Mouse (Mus musculus): Measurements from ENCODE around the gene Zdhhc22. TPM values are rescaled to one million over a fixed set of nuclear protein-coding genes. Genes with fewer than 3 reads are reported as not detected.

The Zdhhc22 gene
- total RNA-seq, 2 experiments from 2014 or later: 51.6 to 58.0 TPM

- DNase-seq (ENCODE audit: low spot score in 2 of 2): peak; percentile 62 to 67
- intact Hi-C loops (cut with DNase I): loop anchor here (5.0 kb wide), 1 partner anchor 173 kb away; no protein-coding TSS in a partner anchor
Observed at GRCm38 (mm10) chr12:86945126-86945525, 45.1 kb downstream of the Zdhhc22 start.

DNA sequence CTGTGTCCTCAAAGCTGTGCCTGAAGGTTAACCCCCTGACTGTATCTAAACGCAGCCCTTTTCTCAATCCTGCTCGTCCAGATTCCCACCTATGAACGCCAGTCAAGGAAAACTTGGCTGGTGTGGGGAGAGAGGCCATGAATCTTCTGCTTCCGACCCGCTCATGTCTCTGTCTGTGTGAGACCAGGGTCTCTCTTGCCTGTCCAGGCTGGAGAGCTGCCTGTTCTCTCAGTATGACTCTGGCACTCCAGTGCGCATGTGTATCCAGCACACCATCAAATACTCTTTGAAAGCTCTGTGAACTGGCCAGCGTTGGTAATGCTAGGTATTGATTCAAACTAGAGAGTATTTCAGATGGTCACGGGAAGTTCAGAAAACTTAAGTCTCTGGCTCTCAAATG lies 46.8 kb downstream of the Zdhhc22 start:
- no peak for DNase-seq (ENCODE audit: low spot score in 2 of 2)
- intact Hi-C loops (cut with DNase I): no loop called here

DNA sequence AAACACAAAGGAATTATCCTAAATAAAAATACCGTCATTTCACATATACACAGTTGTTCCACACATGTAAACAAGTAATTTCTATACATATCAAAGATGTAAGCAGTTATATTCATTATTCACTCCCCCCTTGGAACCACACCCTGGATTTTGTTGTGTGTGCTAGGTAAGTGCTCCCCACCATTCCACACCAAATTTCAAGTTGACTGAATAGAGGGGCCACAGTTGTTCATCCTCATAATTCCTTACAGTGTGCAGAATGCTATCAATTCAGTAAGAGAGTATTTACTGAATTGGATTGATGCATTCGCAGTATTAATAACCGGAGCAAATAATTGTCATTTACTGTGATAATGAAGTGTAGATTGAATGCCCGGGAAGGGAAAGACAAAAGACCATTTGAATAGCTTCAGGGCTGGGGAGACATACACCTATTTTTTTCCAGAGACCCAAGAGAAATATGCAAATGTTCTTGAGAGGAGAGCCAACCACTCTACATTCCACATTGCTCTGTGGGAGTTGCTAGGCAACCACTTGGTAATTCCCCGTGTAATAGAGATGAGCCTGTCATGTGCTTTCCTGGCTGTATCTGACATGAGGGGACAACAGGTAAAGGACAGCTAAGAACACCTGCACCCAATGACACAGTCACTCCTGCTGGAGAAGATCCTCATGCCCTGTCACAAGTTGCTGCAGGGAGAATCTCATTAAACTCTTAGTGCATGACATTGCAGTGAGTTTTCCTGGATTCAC lies 48.3 kb downstream of the Zdhhc22 start:
- DNase-seq (ENCODE audit: low spot score in 2 of 2): peak in 1 of 2 experiments; percentile 26
- intact Hi-C loops (cut with DNase I): no loop called here

- intact Hi-C loops (cut with DNase I): no loop called here
Observed at GRCm38 (mm10) chr12:86941173-86941572, 49.1 kb downstream of the Zdhhc22 start.

DNA sequence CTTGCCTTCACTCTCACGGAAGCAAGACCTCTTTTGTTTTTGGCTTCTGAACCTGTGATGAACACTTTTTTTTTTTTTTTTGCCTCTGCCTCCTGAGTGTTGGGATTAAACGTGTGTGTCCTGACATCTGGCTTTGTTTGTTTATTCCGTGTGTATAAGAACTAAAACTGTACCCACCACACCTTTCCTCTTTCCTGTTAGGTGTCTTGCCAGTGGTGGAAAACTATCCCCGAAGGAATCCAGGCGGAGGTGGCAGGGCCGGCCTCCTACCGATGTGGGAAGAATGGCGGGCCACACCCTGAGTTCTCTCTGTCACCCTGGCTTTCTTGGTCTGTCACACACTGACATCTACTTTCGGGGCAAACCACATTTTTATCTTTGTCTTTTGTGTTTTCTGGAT lies 51.7 kb downstream of the Zdhhc22 start:
- DNase-seq (ENCODE audit: low spot score in 2 of 2): no peak
- intact Hi-C loops (cut with DNase I): no loop called here

More at GRCm38 (mm10) chr12:86941173-86941572, 49.1 kb downstream of the Zdhhc22 start:
- DNase-seq (ENCODE audit: low spot score in 2 of 2): no peak

DNA sequence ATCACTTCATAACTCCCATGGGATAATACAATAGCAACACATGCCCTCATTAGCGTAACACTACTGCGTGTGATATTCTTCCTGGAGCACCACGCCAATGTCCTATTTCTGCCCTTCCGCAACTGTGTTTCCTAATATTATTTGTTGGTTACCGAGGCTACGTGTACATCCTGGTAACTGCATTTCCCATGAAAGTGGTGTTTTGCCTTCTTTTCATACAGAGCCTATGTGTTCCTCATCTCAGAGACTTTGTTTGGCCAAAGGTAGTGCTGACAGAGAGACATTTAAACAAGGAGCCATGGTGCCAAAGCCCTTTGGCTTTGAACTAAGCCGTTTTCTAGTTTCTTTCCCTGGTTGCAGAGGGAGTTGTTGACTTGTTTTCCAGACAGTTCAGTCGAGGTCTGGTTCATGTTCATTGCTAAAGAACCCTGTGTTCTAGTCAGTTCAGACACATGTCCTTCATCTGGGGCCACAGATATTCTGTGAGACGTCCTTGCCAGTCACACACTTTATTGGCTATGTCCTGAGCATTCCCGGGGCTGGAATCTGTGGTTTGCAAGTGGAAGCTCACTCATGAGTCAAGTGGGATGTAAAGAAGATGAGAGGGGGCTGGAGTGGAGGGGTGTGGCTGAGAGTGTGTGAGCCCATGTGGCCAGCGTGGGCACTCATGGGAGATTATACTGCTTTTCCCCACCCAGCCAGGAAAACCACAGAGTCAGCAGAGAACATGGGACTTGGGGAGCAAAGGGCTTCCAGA lies 53.5 kb downstream of the Zdhhc22 start:
- intact Hi-C loops (cut with DNase I): no loop called here
- no peak for DNase-seq (ENCODE audit: low spot score in 2 of 2)

DNA sequence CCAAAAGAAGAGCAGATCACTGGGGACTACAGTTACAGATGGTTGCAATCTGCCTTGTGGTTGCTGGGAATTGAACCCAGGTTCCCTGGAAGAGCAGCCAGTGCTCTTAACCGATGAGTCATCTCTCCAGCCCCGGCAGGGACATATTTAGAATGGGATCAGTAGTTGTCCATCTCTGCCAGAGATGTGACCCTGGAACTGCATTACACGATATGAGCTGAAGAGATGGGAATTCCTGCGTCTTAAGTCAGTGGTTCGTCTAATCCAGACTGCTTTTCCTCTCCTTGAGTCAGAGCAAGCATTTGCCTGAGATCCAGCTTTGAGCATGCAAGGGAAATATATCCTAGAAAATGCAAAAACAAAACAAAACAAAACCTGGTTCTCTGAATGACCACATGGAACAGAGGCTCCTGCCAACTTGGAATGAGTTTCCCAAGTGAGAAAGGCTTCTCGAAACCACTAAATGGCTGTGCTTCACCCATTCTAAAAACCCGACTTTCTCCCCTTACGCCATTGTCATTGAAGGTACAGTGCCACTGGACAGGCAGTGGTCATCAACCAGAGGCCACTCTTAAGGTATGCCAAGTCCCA lies 54.4 kb downstream of the Zdhhc22 start:
- intact Hi-C loops (cut with DNase I): no loop called here
- DNase-seq (ENCODE audit: low spot score in 2 of 2): no peak

DNA sequence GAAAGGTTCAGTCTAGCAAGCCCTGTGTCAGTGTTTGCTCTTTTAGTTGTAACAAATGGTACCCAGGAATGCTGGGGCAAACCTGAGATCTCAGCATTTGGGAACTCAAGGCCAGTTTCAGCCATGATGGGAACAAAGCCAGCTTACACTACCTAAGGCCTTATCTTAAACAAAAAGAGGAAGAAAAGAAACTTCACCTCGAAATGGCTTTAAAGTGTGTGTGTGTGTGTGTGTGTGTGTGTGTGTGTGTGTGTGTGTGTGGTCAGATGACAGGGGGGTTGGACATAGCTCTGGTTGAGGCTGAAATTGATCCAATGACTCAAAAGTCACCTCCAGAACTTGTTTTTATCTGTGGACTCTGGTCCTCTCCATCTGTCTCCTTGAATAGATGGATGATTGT lies 55.5 kb downstream of the Zdhhc22 start:
- no peak for DNase-seq (ENCODE audit: low spot score in 2 of 2)
- intact Hi-C loops (cut with DNase I): no loop called here

GRCm38 (mm10) chr12:86932575-86932952 lies 57.7 kb downstream of the Zdhhc22 start:
- intact Hi-C loops (cut with DNase I): no loop called here
- no peak for DNase-seq (ENCODE audit: low spot score in 2 of 2)

GRCm38 (mm10) chr12:86931919-86932574 lies 58.2 kb downstream of the Zdhhc22 start:
- no peak for DNase-seq (ENCODE audit: low spot score in 2 of 2)
- intact Hi-C loops (cut with DNase I): no loop called here

GRCm38 (mm10) chr12:86930934-86931729 lies 59.1 kb downstream of the Zdhhc22 start:
- DNase-seq (ENCODE audit: low spot score in 2 of 2): no peak
- intact Hi-C loops (cut with DNase I): no loop called here

Small RNA genes within 50 kb of the gene (microRNA-seq; reads per million reads assigned to microRNA genes)
- not detected for gene Gm25847

Other genes starting within 250 kb of the Zdhhc22 start
- gene Irf2bpl, start 105.6 kb downstream of the Zdhhc22 start, total RNA-seq (2021): 10 to 100 TPM; 70.7 to 73.6 TPM
- 10 to 100 TPM; 82.2 to 93.0 TPM for gene Cipc, start 43.4 kb downstream of the Zdhhc22 start, total RNA-seq (2021)
- gene Tmem63c, start 30.9 kb upstream of the Zdhhc22 start, total RNA-seq (2021): 10 to 100 TPM; 37.7 to 40.2 TPM
- 1 to 10 TPM; 6.6 to 7.7 TPM for gene Ngb, start 112.1 kb upstream of the Zdhhc22 start, total RNA-seq (2021)
- gene Gstz1, start 156.7 kb upstream of the Zdhhc22 start, total RNA-seq (2021): 10 to 100 TPM; 47.8 to 49.5 TPM
- gene Pomt2, start 157.5 kb upstream of the Zdhhc22 start, total RNA-seq (2021): 10 to 100 TPM; 16.2 to 18.8 TPM
- gene Samd15, start 209.3 kb upstream of the Zdhhc22 start, total RNA-seq (2021): 1 to 10 TPM; 4.1 to 4.8 TPM
- 10 to 100 TPM; 28.0 to 29.1 TPM for gene Tmed8, start 210.0 kb upstream of the Zdhhc22 start, total RNA-seq (2021)
- gene Noxred1, start 248.3 kb upstream of the Zdhhc22 start, total RNA-seq (2021): 1 to 10 TPM in 1 of 2 experiments, under 1 TPM in 1; 0.84 to 1.8 TPM

Measured in left cerebral cortex, postnatal 36 days (tissue).